Mouse (Mus musculus) ES-Bruce4 (cell line): ENCODE measurements at regions not wholly inside any gene's neighbourhood (a gene's known extent, or its start where the extent isn't known, plus 50 kb on each side); places are given as distances from the start of the nearest gene placed in this dataset.

Experiments
- H3K27ac ChIP-seq: 2 replicates; pipeline ENCODE4 v1.5.1; 2012; ENCODE audit warnings: low read length, inconsistent platforms; ENCODE audit not compliant: insufficient read depth
- H3K27me3 ChIP-seq: 2 replicates; pipeline ENCODE4 v1.6.1; 2012; ENCODE audit warnings: mild to moderate bottlenecking, low read length, inconsistent platforms; ENCODE audit not compliant: control insufficient read depth, poor library complexity, insufficient read depth, severe bottlenecking
- H3K36me3 ChIP-seq: 2 replicates; pipeline ENCODE4 v1.6.1; 2012; ENCODE audit warnings: inconsistent platforms, mild to moderate bottlenecking, low read length, moderate library complexity; ENCODE audit not compliant: control insufficient read depth, poor library complexity, insufficient read depth, severe bottlenecking
- H3K4me1 ChIP-seq: one replicate; pipeline ENCODE4 v1.8.1; 2011; ENCODE audit warnings: low read length; ENCODE audit not compliant: control insufficient read depth, insufficient read depth
- H3K4me3 ChIP-seq: 2 replicates; pipeline ENCODE4 v1.5.1; 2011; ENCODE audit warnings: low read depth, mild to moderate bottlenecking, low read length
- H3K9ac ChIP-seq: 2 replicates; pipeline ENCODE4 v1.6.1; 2012; ENCODE audit warnings: low read depth, mild to moderate bottlenecking, inconsistent platforms; ENCODE audit not compliant: poor library complexity, severe bottlenecking
- H3K9me3 ChIP-seq: replicated peaks from 2 replicates; pipeline ENCODE4 v1.6.1; 2012; ENCODE audit warnings: mild to moderate bottlenecking, low read length, inconsistent platforms; ENCODE audit not compliant: control insufficient read depth, poor library complexity, insufficient read depth, severe bottlenecking
- CTCF ChIP-seq: IDR thresholded peaks from one replicate; pipeline ENCODE4 v1.8.1; 2011; ENCODE audit warnings: low read depth, low read length
- EP300 ChIP-seq: IDR thresholded peaks from 2 replicates; pipeline ENCODE4 v1.6.1; 2011; ENCODE audit warnings: low read depth, low read length; ENCODE audit not compliant: insufficient read depth
- POLR2A ChIP-seq: IDR thresholded peaks from one replicate; pipeline ENCODE4 v1.8.1; 2011; ENCODE audit warnings: low read length; ENCODE audit not compliant: insufficient read depth

- Histone ChIP-seq H3K4me3 (peak overlapping the region; percentile 13), H3K36me3 (no peaks in the 10 kb centered on the region), H3K9me3 (no peaks in the 10 kb centered on the region), H3K9ac (peak overlapping the region; percentile 42), H3K4me1 (peaks cover 5% of the 10 kb centered on the region), H3K27me3 (no peaks in the 10 kb centered on the region), H3K27ac (peak overlapping the region; percentile 29)
- TF ChIP-seq POLR2A (no peak), EP300 (no peak), CTCF (no peak)
These were observed 54.4 kb downstream of the Irf2bpl start for GRCm38 (mm10) chr12:86830247-86830585.

GRCm38 (mm10) chr12:86829581-86830246 is 54.9 kb downstream of the Irf2bpl start:
- Histone ChIP-seq H3K4me1 (peaks cover 5% of the 10 kb centered on the region), H3K9me3 (no peaks in the 10 kb centered on the region), H3K27me3 (no peaks in the 10 kb centered on the region), H3K27ac (peak overlapping the region; percentile 29), H3K4me3 (peak overlapping the region; percentile 13), H3K36me3 (no peaks in the 10 kb centered on the region), H3K9ac (peak overlapping the region; percentile 42)
- no peak; the same call in 1 of the 2 replicates for TF ChIP-seq EP300
- no peak for TF ChIP-seq CTCF
- TF ChIP-seq POLR2A, result no peak

DNA sequence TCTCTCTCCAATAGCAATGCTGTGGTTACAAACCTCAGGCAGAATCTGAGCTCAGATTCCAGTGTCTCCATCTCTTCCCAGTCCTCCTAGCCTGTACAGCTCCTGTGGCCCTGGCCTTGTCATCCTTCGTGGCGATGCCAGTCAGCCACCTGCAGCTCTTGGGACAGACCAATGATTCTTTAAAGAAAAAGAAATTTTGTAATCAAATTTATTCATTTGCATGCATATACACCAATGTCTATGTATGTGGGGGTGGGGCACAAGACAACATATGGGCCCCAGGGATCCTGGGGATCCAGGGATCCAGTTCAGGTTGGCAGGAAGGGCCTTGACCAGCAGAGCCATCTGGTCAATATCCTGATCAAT is 57.4 kb downstream of the Irf2bpl start:
- no peak overlapping the region for H3K27ac ChIP-seq

GRCm38 (mm10) chr12:86826420-86827240 is 58.0 kb downstream of the Irf2bpl start:
- no peak overlapping the region for H3K9ac ChIP-seq
- H3K36me3 ChIP-seq, result no peaks in the 10 kb centered on the region
- peaks cover 7% of the 10 kb centered on the region for H3K4me1 ChIP-seq
- H3K27me3 ChIP-seq, result no peaks in the 10 kb centered on the region
- peak overlapping the region; percentile 99 for H3K27ac ChIP-seq
- TF ChIP-seq CTCF, result no peak
- 0 out of 2 replicates have a peak, but pooled peaks have one; percentile 41 for TF ChIP-seq EP300
- no peak overlapping the region for H3K4me3 ChIP-seq
- H3K9me3 ChIP-seq, result no peaks in the 10 kb centered on the region

More for the DNA sequence above, 57.4 kb downstream of the Irf2bpl start:
- TF ChIP-seq CTCF (no peak), POLR2A (no peak), EP300 (no peak)
- H3K9ac ChIP-seq, result no peak overlapping the region
- no peak overlapping the region for H3K4me3 ChIP-seq
- no peaks in the 10 kb centered on the region for H3K27me3 ChIP-seq
- peaks cover 5% of the 10 kb centered on the region for H3K4me1 ChIP-seq
- no peaks in the 10 kb centered on the region for H3K9me3 ChIP-seq
- no peaks in the 10 kb centered on the region for H3K36me3 ChIP-seq

DNA sequence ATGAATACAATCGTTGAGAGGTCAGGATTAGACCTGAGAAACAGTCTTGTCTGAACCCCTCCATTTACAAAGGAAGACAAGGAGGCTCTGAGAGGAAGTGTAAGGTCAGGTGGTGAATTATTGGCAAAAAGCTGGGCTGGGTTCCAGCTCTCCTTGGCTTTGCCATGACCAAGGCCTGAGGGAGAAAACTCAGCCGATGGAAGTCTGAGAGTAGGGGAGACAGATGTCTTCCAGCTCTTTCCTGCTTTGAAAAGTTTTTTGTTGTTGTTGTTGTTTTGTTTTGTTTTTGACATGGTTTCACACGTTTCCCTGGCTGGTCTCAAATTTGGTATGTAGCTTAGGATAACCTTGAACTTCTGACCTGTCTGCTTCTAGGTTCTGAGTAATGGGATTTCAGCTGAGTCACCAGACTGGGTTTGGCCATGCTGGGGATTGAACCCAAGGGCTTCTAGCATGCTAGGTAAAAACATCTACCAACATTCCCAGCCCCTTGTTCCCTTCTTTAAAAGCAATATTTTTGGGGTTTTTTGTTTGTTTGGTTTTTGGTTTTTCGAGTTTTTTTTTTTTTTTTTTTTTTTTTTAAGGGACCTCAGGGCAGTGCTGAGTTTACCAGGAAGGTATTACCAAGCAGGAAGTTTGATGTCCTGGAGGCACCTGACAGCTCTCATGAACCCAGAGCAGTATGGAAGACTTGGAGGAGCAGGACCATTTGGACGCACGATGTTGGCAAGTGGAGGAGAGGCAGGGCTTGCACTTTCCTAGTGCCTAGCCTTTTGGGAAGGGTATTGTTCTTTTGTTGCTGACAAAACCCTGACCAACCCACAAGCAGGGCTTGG is 58.8 kb downstream of the Irf2bpl start:
- Histone ChIP-seq H3K36me3 (no peaks in the 10 kb centered on the region), H3K9me3 (no peaks in the 10 kb centered on the region), H3K27ac (peak overlapping the region; percentile 99), H3K4me1 (peaks cover 9% of the 10 kb centered on the region), H3K27me3 (no peaks in the 10 kb centered on the region), H3K4me3 (no peak overlapping the region), H3K9ac (0 out of 2 replicates have a peak overlapping the region, but pooled peaks have one; percentile 3)
- TF ChIP-seq CTCF (no peak), POLR2A (no peak), EP300 (no peak)
